Comparison of ENCODE assay signal across 28 mouse cellular contexts in the genomic region with DNA sequence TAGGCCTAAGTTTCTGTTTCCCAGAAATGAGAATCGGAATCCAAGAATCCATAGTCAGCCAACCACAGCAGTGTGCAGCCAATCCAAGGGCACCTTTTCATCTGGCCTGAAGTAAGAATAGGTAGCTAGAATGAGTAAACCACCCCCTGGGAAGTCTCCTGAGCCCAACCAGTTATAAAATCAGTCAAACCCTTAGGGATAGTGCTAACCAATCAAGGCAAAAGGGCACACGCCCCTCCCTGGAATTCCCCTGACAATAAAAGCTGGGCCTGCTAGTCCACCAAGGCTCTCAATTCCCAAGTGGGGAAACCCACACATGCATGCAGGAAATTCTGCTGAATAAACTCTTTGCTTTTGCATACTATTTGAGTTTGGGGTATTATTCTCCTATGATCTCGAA. TPM values are rescaled to one million over a fixed set of nuclear protein-coding genes. Genes with fewer than 3 reads are reported as not detected.
DNase-seq lines count a peak whose midpoint lies in the region; ATAC-seq and TF ChIP-seq lines count a peak whose summit lies in the region.
"Had no signal": no experiment of that assay in that cellular context is flagged by ENCODE, and none has a peak within 500 bp of the region (broad histone marks: within the 10 kb centered on the region; RNA-seq: fewer than 3 reads in every experiment).

No protein-coding gene starts in this region.

- H3K27ac ChIP-seq in kidney, postnatal 0 days = no peak overlapping the region
- 0 out of 2 replicates have a peak overlapping the region, but pooled peaks have one; percentile 2 for H3K27ac ChIP-seq in brown adipose tissue, adult 24 weeks (replicated peaks; ENCODE audit: low read depth, low read length)
- H3K27ac ChIP-seq: heart, adult 2 months; heart, embryonic 13.5 days; limb, embryonic 13.5 days; liver, embryonic 12.5 days; neural tube, embryonic 15.5 days had no signal

- intact Hi-C loops in heart, postnatal 25 days (cut with DNase I) = no loop called here

- no peak overlapping the region for H3K4me3 ChIP-seq in kidney, postnatal 0 days (replicated peaks; ENCODE audit: low read depth, low read length)
- H3K4me3 ChIP-seq in brown adipose tissue, adult 24 weeks (ENCODE audit: insufficient read depth, low read depth, low read length) = no peak overlapping the region
- H3K4me3 ChIP-seq: forebrain, embryonic 12.5 days; heart, adult 2 months; heart, embryonic 13.5 days; limb, embryonic 13.5 days; liver, embryonic 12.5 days; neural tube, embryonic 15.5 days had no signal

- no peak for TF ChIP-seq CTCF in kidney, postnatal 0 days (IDR thresholded peaks at IDR 0.05; ENCODE audit: low read depth)

- H3K9ac ChIP-seq in kidney, postnatal 0 days (ENCODE audit: low read depth, low read length) = no peak overlapping the region
- H3K9ac ChIP-seq: forebrain, embryonic 12.5 days; heart, embryonic 13.5 days; limb, embryonic 13.5 days; liver, embryonic 12.5 days; neural tube, embryonic 15.5 days had no signal

- no peaks in the 10 kb centered on the region for H3K4me1 ChIP-seq in kidney, postnatal 0 days (replicated peaks; ENCODE audit: insufficient read depth, low read length)
- H3K4me1 ChIP-seq in brown adipose tissue, adult 24 weeks (ENCODE audit: control insufficient read depth, insufficient read depth, insufficient read length, low read length) = peaks cover 4% of the 10 kb centered on the region; the same call in 1 of the 2 replicates
- H3K4me1 ChIP-seq: heart, embryonic 13.5 days; limb, embryonic 13.5 days; neural tube, embryonic 15.5 days had no signal

- peak; percentile 2 for DNase-seq in adrenal gland, adult 2 months
- DNase-seq in adrenal gland, adult 8-10 months = no peak
- DNase-seq in kidney, postnatal 0 days (ENCODE audit: low spot score) = no peak
- DNase-seq in kidney, adult 11 months = no peak
- peak; percentile 67 for DNase-seq in ES-CJ7 (ENCODE audit: low read depth, low spot score)
- DNase-seq in heart, postnatal 25 days (ENCODE audit: low spot score) = no peak
- no peak for DNase-seq in layer of hippocampus, adult 8-10 months (ENCODE audit: low spot score in 2 of 2)
- DNase-seq: adrenal gland, postnatal 36 days; cerebellum, adult 11-12 months; cerebellum, postnatal 10 days; gastrocnemius, postnatal 14 days; heart, adult 2 months; heart, postnatal 14 days; kidney, postnatal 36 days; lung, adult 18-20 months; lung, postnatal 14 days; right cerebral cortex, adult 18-20 months; thymus, postnatal 25 days had no signal

- WGBS in kidney, postnatal 0 days = 77% methylated on average over 3 of the region's 3 CpGs

- H3K36me3 ChIP-seq in kidney, postnatal 0 days (ENCODE audit: insufficient read depth, low read length) = no peaks in the 10 kb centered on the region
- H3K36me3 ChIP-seq: forebrain, embryonic 12.5 days; heart, embryonic 13.5 days; limb, embryonic 13.5 days; liver, embryonic 12.5 days; neural tube, embryonic 15.5 days had no signal

- H3K4me2 ChIP-seq in kidney, postnatal 0 days (ENCODE audit: low read length) = no peak overlapping the region
- H3K4me2 ChIP-seq: forebrain, embryonic 12.5 days; heart, embryonic 13.5 days; limb, embryonic 13.5 days; liver, embryonic 12.5 days; midbrain, embryonic 11.5 days; neural tube, embryonic 15.5 days had no signal

- no peaks in the 10 kb centered on the region for H3K9me3 ChIP-seq in kidney, postnatal 0 days (replicated peaks; ENCODE audit: low read length)
- H3K9me3 ChIP-seq: forebrain, embryonic 12.5 days; heart, embryonic 13.5 days; limb, embryonic 13.5 days; liver, embryonic 12.5 days; neural tube, embryonic 15.5 days had no signal

- no peaks in the 10 kb centered on the region for H3K27me3 ChIP-seq in kidney, postnatal 0 days (ENCODE audit: insufficient read depth, low read length)
- H3K27me3 ChIP-seq: forebrain, embryonic 12.5 days; heart, embryonic 13.5 days; limb, embryonic 13.5 days; liver, embryonic 12.5 days; neural tube, embryonic 15.5 days had no signal

- 0 out of 2 replicates have a peak, but pooled peaks have one; percentile 7 for ATAC-seq in kidney, postnatal 0 days (replicated peaks; ENCODE audit: low FRiP score, low read depth)
- ATAC-seq: activated CD4-positive, CD25-positive, alpha-beta regulatory T cell, adult 4 months; hindbrain, embryonic 16.5 days; intestine, embryonic 16.5 days; liver, embryonic 12.5 days had no signal

RNA-seq across cellular contexts. Expression of a gene that starts 28.8 kb away (rescaled TPM):
- total RNA-seq in adrenal gland, adult 2 months (2021) = 10 to 100 TPM; 16.8 to 18.9 TPM
- 1.3 and 2.1 TPM in 2 replicates for polyA plus RNA-seq in adrenal gland, adult 2 months (2012; rRNA removed)
- 10 to 100 TPM; 19.4 to 27.2 (median 21.3) TPM for total RNA-seq in adrenal gland, adult 8-10 months (2022)
- polyA plus RNA-seq in kidney, postnatal 0 days (2015; fragmentation: Nextera tagmentation; extraction: Ambion mirVana) = 21.3 and 21.9 TPM in 2 replicates
- 11.9 and 12.4 TPM in 2 replicates for polyA plus RNA-seq in brown adipose tissue, adult 24 weeks (2012; ENCODE audit: insufficient read depth, insufficient read length, missing spikeins)
- total RNA-seq in heart, postnatal 25 days (2021) = 1 to 10 TPM; 5.2 to 5.6 TPM
- 10 to 100 TPM; 13.5 to 14.0 (median 13.9) TPM for total RNA-seq in layer of hippocampus, adult 8-10 months (2022)

Comparison
In these comparisons a context has a peak if more than half of its experiments do, and no peak if none do; other contexts are left out.
1. DNase-seq: peak in adrenal gland, adult 2 months (single experiment) and ES-CJ7 (single experiment); none in adrenal gland, adult 8-10 months (single experiment), kidney, postnatal 0 days (single experiment), kidney, adult 11 months (single experiment), heart, postnatal 25 days (single experiment) and layer of hippocampus, adult 8-10 months (0 of 2).